Mouse (Mus musculus) embryo, embryonic 9.5 days (tissue): ENCODE results near the gene Zfp867.

ENCODE experiments used
- DNase-seq: peaks from one replicate; pipeline ENCODE4 v3.0.0-alpha.2; 2017; ENCODE audit errors: extremely low spot score

Zfp867 gene

DNA sequence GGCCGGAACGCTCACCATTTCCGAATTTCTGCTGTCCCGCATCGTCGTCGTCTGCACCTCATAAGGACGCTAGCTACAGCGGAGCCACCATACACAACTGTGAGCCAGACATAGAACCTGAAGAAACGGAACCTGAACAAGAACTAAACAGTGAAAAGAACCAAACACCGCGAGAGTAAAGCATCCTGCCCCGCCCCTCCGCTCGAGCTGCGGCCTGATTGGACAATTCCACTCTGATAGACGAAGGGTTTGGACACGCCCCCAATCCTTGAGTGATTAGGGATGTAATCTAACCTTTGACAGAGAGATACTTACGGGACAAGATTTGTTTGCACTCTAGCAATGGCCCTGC lies at the start of gene Zfp867:
Gene Zfp867, minus strand, starts transcription at position 149 of the 352 bp plus-strand sequence.
- peak; percentile 92 for DNase-seq

DNA sequence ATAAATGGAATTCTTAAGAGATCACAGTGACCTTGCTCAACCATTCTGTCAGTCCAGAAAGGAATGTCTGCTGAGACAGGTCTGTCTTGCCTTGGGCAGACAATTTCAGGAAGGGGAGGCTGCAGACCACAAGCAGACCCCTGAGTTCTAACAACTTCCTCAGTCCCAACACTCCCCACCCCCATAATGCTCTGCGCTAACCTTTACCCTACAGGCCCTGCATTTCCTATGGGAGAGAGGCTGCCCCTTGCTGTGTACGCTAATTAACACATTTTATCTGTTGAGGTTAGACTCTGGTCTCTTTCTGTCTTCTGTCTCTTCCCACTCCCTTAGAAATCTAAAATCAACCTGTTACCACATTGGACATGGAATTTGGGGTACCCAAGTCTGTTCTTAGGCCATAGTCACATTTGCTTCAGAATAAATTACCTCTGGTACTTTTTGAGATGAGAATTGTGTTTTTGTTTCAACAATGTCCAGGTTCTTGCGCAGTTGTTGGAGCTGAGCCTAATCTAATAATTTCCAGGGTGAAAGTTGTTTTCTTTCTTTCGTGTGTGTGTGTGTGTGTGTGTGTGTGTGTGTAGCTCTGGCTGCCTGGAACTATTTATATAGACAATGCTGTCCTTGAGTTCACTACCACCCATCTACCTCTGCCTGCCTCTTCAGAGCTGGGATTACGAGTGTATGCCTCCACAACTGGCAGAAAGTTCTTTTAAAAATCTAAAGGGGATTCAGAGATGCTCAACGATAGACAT lies 47.6 kb upstream of the Zfp867 start:
- DNase-seq, result no peak

DNA sequence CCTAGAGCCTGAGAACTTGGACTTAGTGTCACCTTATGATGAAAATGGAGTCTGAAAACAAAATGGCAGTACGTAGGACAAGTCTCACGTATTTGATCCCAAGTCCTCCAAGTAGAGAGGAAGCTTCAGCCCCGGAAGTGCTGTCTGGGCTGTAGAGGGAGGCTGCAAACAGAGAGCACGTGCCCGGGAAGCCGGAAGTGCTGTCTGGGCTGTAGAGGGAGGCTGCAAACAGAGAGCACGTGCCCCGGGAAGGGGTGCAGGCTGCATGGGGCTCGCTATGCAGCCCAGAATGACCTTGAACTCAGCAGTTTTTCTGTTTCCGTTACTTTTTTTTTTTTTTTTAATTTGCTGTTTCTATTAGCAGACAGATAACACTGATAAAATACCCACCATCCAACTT lies 46.0 kb upstream of the Zfp867 start:
- no peak for DNase-seq

DNA sequence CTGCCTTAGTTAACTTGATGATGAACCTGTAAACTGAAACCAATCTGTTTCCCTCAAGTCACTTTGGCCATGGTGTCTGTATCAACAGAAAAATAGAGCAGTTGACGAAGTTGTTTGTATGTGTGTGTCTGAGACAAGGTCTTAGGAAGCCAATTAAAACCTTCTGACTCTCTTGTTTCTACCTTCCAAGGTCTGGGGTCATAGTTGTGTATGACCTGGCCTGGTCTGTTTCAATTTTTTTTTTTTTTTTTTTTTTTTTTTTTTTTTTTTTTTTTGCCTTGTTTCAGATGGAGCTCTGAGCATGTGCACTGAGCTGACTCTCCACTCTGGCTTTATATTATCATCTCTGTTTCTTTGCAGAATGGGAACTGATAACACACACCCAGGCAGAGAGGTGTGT lies 45.2 kb upstream of the Zfp867 start:
- DNase-seq, result no peak

DNA sequence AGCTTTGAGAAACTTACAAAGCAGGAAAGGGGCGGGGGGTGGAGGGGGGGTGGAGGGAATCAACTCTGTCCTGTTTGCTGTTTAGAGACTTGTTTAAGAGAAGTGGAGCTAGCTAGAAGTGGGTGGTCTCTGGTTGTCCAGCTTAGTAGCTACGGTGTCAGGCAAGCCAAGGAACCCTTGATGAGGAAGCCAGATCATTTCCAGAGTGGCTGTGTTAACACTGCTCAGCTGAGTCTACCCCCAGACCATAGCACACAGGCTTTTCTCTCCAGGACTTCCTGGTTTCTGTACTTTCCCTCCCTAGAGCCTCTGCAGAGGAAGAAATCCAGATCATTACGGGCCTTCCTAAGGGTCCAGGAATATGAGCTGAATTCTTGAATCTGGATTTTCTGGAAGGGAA lies 42.5 kb upstream of the Zfp867 start:
- no peak for DNase-seq

DNA sequence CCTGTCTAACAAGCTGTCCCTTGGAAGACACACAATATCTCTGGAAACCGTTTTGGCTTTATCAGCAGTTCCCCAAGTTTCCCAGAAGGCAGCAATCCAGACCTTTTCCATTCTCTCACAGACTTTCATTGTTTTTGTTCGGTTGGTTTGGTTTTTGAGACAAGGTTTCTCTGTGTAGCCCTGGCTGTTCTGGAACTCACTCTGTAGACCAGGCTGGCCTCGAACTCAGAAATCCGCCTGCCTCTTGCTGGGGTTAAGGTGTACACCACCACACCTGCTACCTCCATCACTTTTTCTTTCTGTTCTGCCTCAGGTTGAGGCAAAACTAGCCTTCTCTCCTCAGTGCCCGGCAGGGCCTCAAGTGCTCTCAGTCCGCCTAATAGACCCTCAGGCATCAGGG lies 42.1 kb upstream of the Zfp867 start:
- no peak for DNase-seq

DNA sequence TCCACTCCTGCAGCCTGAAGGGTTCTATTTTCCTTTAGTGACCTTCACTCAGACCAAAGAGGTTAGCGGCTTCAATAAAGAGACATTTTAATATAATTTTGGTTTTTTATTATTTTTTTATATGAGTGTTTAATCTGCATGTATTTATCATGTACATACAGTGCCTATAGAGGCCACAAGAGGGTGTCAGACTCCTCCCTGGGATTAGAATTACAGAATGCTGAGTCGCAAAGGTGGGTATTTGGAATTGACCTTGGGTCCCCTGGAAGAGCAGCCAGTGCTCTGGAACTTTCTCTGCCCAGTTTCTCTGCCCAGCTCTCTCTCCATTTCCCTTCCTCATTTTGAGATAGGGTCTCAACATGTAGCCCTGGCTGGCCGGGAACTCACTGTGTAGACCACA lies 41.3 kb upstream of the Zfp867 start:
- no peak for DNase-seq

DNA sequence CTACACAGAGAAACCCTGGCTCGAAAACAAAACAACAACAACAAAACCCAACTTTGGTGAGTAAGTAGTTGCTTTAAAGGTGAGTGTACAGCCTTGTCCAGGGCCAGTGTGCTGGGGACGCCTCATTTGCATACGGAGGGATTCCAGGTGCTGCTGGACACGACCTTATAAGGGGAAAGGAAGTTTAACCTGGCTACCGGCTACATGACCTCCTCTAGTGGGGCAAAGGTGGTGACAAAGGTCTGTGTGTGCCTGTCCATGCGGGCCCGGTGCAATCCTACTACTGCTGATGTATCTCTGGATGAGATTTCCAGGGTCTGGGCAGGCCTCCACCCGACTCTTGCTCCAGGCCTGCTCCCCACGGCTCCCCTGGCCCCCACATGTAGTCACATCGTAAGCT lies 40.5 kb upstream of the Zfp867 start:
- no peak for DNase-seq

DNA sequence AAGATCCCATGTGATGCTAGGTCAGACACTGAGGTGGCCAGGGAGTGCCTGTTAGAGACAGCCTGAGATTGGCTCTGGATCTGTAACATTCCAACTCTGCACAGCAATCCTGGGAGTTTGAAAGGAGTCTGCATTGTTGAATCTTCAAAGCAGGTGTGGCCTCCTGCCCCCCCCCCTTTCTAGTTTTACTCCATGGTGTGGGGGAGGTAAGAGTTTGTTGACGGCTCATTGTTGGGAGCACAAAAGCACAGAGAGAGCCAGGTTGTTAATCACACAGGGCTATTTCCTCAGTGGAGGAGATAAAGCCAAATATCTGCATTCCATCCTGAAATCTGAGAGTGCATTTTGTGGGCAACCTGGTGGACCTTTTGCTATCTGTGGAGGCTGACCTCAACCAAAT lies 39.3 kb upstream of the Zfp867 start:
- DNase-seq, result no peak

DNA sequence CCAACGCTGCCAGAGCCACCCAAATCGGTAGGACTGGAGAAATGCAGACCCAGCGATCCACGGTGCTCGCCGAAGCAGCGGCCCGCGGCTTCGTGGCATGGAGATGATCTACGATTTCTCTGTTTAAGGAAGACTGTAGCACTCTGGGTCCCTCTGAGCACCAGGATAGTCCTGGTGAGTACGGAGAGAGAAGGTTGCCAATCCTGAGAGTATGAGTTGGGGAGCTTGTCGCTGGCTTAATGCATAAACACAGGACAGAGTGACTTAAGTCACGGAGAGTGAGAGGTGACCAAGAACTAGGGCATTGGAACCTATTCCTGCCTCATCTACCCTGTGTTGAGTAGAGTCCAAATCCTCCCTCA lies 34.4 kb upstream of the Zfp867 start:
- no peak for DNase-seq

DNA sequence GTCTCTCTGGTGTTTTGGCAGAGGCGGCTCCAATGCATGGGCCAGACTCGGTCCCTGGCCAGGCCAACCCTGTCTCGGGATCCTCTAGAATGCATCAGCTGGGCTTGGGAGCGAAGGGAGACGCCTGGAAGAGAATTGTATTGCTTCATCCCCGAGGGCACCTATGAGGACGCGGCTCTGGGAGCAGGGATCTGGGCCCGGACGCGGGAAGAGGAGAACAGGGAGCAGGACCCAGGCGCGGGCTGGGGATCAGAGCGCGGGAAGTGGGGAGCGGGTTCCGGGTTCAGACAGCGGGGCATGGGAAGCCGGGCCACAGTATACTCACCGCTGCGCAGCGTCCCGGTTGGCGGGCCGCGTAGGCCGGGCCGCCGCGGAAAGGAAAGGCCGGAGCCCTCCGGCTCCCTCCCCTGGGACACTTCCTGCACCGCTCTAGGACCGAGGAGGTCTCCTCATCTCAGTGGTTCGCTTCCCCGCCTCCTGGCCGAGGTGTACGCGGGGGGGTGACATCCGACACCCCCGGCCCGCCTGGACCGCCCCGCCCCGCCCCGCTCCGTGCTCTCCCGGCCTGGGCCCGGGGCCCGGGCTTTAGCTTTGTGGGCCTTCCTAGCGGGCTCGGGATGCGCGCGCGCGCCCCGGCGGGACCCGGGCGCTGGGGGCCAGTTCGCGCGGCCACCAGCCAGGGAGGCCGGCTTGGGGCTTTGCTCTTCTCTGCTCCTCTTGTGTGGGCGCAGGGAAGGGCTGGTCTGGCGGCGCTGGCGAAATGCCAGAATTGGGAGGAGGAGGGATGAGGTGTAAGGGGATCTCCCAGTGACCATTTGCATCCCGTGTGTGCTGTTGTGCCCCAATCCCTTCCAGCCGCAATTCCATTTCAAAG lies 33.8 kb upstream of the Zfp867 start:
- DNase-seq, result peak; percentile 95

DNA sequence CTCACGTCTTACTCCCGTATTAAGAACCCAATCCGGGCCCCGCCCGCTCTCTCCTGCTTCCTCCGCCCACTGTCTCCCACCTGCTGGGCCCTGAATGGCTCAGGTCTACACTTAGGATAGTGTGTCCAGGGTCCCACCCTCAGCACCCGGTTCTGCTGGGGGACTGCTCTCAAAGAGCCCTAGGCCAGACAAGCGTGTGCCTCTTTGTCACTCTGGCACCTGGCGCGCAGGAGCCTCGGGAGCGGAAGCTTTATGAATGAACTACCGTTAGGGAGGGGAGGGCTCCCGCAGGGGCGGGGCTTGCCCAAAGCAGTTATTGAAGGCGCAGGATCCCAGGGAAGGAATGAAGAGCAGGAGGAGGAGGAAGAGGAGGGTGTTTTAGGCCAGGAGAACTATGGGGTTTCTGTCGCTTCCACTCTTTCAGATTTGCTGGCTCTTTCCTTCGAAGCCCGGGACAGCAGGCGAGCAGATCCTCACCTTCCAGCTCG lies 33.1 kb upstream of the Zfp867 start:
- peak; percentile 75 for DNase-seq

DNA sequence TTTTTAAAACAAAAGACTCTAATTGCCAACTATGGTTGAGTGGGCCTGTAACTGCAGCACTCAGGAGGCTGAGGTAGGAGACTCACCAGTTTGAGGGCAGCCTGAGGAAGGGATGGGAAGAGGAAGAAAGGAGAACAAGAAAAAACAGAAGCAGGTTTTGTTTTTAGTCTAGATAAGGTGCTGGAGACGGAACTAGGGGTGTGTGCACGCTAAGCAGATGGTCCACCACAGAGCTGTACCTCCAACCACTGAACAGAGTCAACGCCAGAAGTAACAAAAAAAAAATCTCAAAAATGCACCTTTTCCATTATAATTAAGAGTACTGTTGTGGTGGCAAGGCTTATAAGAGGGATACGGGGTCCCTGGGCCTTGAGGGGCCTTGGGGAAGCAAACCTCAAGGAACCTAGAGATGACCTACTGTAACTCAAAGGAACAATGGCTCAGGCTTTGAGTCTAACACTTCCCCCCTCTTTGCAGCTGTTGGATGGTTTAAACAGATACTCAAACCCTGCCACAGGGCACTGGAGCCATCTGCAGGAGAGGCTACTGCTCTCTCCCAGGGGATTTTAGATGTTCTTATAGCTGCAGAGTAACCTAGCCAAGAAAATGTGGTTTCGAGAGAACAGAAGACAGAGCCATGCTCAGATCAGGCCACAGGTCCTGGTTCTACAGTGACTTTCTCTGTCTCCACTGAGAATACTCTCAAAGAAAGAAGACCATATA lies 29.9 kb upstream of the Zfp867 start:
- DNase-seq, result no peak

DNA sequence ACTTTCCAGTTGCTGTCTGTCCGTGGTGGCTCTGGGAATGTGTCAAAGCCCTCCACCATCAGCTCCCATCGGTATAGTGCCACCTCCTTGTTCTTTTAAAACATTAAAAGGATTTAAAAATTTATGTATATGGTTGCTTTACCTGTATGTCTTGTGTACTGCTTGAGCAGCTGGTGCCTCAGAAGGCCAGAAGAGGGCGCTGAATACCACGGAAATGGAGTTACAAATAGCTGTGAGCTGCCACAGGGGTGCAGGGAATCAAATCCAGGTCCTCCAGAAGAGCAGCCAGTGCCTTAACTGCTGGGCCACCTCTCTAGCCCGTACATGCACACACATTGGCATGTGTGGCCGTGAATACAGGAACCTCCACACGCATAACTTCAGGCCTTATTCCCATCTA lies 25.5 kb upstream of the Zfp867 start:
- DNase-seq, result no peak

DNA sequence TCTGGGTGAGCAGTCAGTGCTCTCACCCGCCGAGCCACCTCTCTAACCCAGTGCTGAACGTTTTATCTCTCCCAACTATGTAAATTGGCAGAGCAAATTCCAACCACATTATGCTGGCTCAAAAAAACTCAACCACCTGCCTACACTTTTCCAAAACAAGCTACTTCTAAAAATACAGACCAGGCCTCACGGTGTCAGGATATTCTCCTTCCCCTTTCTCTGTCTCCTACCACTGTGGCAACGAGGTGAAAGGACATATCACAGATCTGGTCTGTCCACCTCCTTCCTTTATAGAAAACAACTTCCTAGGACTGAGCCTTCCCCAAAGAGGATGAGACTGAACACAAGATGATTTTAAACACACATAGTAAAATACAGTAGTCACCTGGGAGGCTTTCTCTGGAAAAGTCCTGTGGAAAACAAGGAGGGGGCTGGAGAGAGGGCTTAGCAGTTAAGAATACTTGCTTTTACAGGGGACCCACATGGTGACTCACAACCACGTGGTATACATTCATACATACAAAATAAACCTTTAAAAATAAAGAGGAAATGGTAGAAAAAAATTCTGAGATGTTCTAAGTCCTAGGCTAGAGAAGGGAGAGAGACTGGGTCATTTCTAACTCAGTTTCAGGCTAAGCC lies 24.5 kb upstream of the Zfp867 start:
- no peak for DNase-seq

DNA sequence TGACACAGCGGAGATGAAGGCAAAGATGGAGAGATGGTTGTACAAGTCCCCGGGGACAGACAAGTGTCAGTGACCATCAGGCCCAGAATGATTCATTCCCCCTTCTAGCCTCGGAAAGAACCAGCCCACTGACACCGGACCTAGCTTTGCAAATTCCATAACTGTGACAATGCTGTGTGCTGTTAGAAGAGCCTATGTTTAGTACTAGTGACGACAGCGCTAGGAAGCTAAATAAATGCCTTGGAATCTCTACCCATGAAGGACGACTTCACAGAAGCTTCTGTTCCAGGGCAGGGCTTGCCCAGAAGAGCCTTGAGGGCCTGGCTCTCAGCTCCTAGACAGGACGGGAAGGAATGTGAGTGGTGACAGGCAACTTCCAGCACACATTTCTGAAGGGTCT lies 13.9 kb upstream of the Zfp867 start:
- DNase-seq, result no peak

DNA sequence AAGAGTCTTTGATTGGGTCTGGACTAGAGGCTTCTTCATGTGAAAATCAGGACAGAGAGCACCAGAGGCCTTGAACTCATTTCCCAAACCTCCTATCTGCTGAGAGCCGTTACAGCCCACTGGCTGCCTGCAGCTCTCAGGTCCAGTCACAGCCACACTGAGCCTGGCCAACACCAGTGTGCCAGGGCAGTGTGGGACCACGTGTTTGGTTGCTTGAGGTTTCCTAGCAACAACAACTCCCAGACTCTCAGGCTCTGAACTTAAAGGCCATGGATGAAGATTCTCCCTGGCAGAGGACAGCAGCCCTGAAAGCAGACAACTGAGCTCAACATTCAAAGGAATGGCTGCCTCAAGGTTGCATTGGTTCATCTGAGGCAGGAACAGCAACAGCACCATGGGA lies 13.4 kb upstream of the Zfp867 start:
- no peak for DNase-seq

DNA sequence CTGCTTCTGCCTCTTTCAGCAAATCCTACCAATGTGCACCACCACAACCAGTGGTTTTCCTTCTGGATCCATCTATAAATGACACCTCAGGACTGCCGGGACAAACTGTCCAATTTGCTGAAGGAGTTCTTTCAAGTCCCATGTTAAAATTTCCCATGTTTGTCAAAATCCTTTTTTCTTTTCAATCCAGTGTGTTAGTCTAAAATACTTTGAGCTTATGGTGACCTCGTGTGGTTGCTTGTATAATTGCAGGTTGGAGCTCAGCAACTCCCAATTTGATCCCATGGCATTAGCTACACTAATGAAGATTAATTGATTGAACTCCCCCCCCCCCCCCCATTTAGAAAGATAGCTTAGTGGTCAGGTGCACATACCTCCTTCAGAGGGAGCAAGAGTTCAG lies 10.9 kb upstream of the Zfp867 start:
- peak; percentile 57 for DNase-seq

DNA sequence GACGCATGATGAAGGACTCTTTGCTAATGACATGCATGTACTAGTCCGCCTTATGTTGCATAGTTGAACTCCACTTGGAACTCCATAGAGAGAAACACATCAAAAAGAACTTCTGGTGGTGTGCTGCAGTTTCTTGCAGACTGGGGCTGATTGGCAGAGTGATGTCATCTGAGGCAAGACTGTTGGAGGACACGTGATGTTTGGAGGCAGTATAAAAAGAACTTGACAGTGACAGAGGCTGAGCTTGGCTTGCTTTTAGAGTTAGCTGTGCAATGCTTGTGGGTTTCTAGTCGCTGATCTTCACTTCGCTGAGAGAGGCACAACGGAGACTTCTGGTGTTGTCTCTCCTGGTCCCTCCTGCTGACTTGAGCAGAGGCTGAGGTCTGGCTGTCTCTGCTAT lies 5.0 kb upstream of the Zfp867 start:
- DNase-seq, result no peak

DNA sequence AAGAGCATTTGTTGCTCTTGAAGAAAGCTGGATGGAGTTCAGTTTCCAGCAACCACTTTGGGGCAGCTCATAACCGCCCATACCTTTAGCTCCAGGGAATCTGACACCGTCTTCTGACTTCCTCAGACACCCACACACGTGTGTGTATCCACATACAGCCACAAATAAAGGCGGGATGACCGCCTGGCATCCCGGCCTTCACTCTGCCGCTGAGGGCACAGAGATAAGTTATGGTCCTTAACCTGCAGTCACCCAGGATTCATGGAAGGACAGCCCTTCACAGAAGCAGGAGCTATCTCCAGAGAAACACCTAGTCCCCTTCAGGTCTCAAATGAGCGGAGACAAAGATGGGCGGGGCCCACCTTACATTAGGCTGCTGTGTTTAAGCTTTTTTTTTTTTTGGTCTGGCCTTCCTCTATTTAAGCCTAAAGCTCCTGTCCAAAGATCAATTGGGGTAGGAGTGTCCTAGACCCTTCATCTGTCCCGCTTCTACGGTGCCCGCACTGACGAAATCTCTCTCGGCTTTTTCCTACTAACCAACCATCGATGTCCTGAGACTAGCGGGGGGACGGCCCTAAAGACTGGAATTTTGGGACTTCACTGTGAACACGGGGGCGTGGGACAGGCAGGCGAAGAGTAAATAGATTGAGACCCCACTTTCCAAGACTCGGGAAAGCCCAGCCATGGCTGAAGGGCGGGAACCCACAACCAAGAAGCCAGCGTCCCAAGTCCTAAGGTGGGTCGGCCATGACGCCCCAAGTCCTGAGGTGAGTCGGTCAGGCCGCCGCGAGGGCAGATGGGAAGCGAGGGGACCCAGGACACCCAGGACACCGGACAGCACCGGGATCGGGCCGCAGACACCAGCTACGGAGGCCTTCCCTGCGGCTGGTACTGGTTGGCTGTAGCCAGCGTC lies 605 bp downstream of the Zfp867 start:
- peak; percentile 14 for DNase-seq

DNA sequence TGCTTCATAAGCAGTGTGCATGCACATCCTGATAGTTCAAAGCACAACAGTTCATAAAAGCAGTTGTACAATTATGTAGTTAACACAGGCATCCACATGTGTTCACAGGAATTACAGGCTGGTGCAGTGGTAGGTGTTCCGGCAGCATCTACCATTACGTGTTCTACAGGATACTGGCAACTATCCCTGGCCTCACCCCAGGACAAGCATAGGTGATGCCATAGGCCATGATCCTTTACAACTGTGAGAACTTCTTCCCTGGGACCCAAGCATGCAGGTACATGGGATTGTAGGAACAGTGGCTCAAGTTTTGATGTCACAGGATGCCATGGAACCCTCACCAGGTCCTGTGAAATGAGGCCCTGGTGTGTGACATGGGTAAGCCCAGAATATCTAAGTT lies 11.8 kb downstream of the Zfp867 start:
- DNase-seq, result no peak
